ENCODE assay signal across 16 mouse cellular contexts in the genomic region with DNA sequence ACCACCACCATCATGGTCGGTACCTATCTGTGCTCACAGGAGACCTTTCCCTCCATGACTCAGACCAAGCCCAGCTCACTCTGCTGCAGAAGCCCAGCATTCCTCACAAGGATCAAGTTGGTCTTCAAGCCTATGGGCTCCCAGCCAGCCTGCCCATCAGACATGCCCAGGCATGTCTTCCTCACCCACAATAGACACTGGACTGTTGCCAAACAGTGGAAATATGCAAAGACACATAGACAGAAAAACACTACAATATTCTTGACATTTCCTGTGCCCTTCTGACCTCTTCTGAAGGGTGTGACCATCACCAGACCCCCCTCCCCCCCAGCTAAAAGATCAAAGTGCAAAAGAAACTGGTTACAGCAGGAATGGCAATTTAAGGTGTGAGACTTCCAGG. TPM values are rescaled to one million over a fixed set of nuclear protein-coding genes. Genes with fewer than 3 reads are reported as not detected.
DNase-seq lines count a peak whose midpoint lies in the region.
"Had no signal": no experiment of that assay in that cellular context is flagged by ENCODE, and none has a peak within 500 bp of the region (broad histone marks: within the 10 kb centered on the region; RNA-seq: fewer than 3 reads in every experiment).

No protein-coding gene starts in this region.

- H3K27ac ChIP-seq in macrophage, result peak overlapping the region; percentile 85
- H3K27ac ChIP-seq: embryonic facial prominence, embryonic 12.5 days; forebrain, embryonic 13.5 days; midbrain, embryonic 13.5 days; neural tube, embryonic 12.5 days had no signal

- WGBS in macrophage (ENCODE audit: missing documents), result 100% methylated on average over 1 of the region's 1 CpGs

- peak; percentile 46 for DNase-seq in kidney, adult 9 months
- no peak for DNase-seq in kidney, adult 8-10 months
- DNase-seq in A20 (ENCODE audit: low read depth, low spot score), result peak; percentile 81
- peak; percentile 64 for DNase-seq in NIH3T3 (ENCODE audit: low read depth)
- no peak for DNase-seq in adrenal gland, postnatal 4 days (ENCODE audit: low spot score in 2 of 2)
- DNase-seq in right cerebral cortex, postnatal 36 days (ENCODE audit: low spot score in 2 of 2), result no peak
- DNase-seq: cerebellum, adult 9-11 months; gastrocnemius, postnatal 25 days; liver, postnatal 0 days; thymus, adult 2 months had no signal

- no peak overlapping the region for H3K4me3 ChIP-seq in macrophage (ENCODE audit: inconsistent target)
- H3K4me3 ChIP-seq: embryonic facial prominence, embryonic 12.5 days; forebrain, embryonic 13.5 days; limb, embryonic 12.5 days; midbrain, embryonic 13.5 days; neural tube, embryonic 12.5 days had no signal

- no peaks in the 10 kb centered on the region for H3K79me2 ChIP-seq in macrophage (ENCODE audit: inconsistent target)

- no peaks in the 10 kb centered on the region for H3K36me3 ChIP-seq in macrophage (ENCODE audit: inconsistent target)
- H3K36me3 ChIP-seq: embryonic facial prominence, embryonic 12.5 days; limb, embryonic 12.5 days; midbrain, embryonic 13.5 days; neural tube, embryonic 12.5 days had no signal

RNA-seq across cellular contexts. Expression of gene Ier5, which starts 43.3 kb away (rescaled TPM):
- total RNA-seq in macrophage (2018; cell fraction: chromatin; rRNA removed), result 100 to 1,000 TPM in 15 of 26 experiments, 10 to 100 TPM in 11; 37.6 to 232 (median 114) TPM
- 100 to 1,000 TPM in 16 of 26 experiments, 10 to 100 TPM in 10; 68.0 to 298 (median 132) TPM for total RNA-seq in macrophage (2018; cell fraction: cytosol; rRNA removed)
- total RNA-seq in macrophage (2018; cell fraction: nucleus; rRNA removed), result 100 to 1,000 TPM in 22 of 26 experiments, 10 to 100 TPM in 4; 58.9 to 356 (median 241) TPM
- 24.7 to 56.1 TPM (median 49.7 TPM) in 3 replicates for polyA plus RNA-seq in macrophage (2018)
- total RNA-seq in adrenal gland, postnatal 4 days (2021), result 10 to 100 TPM; 12.8 to 14.4 TPM

Comparison
In these comparisons a context has a peak if more than half of its experiments do, and no peak if none do; other contexts are left out.
1. DNase-seq: peak in kidney, adult 9 months (single experiment), A20 (single experiment) and NIH3T3 (single experiment); none in kidney, adult 8-10 months (0 of 2), adrenal gland, postnatal 4 days (0 of 2) and right cerebral cortex, postnatal 36 days (0 of 2).